Mouse (Mus musculus): ENCODE data around the gene Chrm4.

Chrm4 gene

GRCm38 (mm10) chr2:91964610-91965204 lies 37.7 kb downstream of the Chrm4 start:
- no peak for DNase-seq

GRCm38 (mm10) chr2:91965417-91965816 lies 38.4 kb downstream of the Chrm4 start:
- DNase-seq = no peak

- DNase-seq = no peak
These were observed 39.3 kb downstream of the Chrm4 start for GRCm38 (mm10) chr2:91966367-91966766.

GRCm38 (mm10) chr2:91967962-91968361 lies 40.9 kb downstream of the Chrm4 start:
- no peak for DNase-seq

GRCm38 (mm10) chr2:91971231-91972097 lies 44.4 kb downstream of the Chrm4 start:
- DNase-seq = peak; percentile 84 to 89

- DNase-seq = no peak
These were observed 45.1 kb downstream of the Chrm4 start for GRCm38 (mm10) chr2:91972121-91972566.

- DNase-seq = no peak
These were observed 46.5 kb downstream of the Chrm4 start for GRCm38 (mm10) chr2:91973416-91974135.

GRCm38 (mm10) chr2:91975581-91976541 lies 48.8 kb downstream of the Chrm4 start, which contains the start of gene Dgkz:
Dgkz (minus strand) TSS chr2:91975864.
- peak; percentile 42 to 58 for DNase-seq

- no peak for DNase-seq
These were observed 50.9 kb downstream of the Chrm4 start for GRCm38 (mm10) chr2:91977960-91978359.
